Mouse (Mus musculus) right cerebral cortex, adult 2 months (tissue): ENCODE measurements around the gene Cmss1.

Experiments
- DNase-seq, 2 experiments: peaks; one replicate each; pipeline ENCODE4 v3.0.0; 2021 to 2022; ENCODE audit warnings: low spot score in 2 of 2

The Cmss1 gene

GRCm38 (mm10) chr16:57606444-57607227, at the start of gene Cmss1:
Gene Cmss1, minus strand, starts transcription at chr16:57606864.
- peak; percentile 82 to 83 for DNase-seq

GRCm38 (mm10) chr16:57649888-57650287, 43.2 kb upstream of the Cmss1 start:
- DNase-seq, result no peak

- no peak for DNase-seq
Measured at GRCm38 (mm10) chr16:57641346-57641885, 34.8 kb upstream of the Cmss1 start.

GRCm38 (mm10) chr16:57634766-57635165, 28.1 kb upstream of the Cmss1 start:
- no peak for DNase-seq

- peak; percentile 83 to 87 for DNase-seq
Measured at GRCm38 (mm10) chr16:57634191-57634590, 27.5 kb upstream of the Cmss1 start.

GRCm38 (mm10) chr16:57611768-57612167, 5.1 kb upstream of the Cmss1 start:
- DNase-seq, result peak; percentile 25 to 53

GRCm38 (mm10) chr16:57601031-57601430, 5.6 kb downstream of the Cmss1 start:
- DNase-seq, result no peak

GRCm38 (mm10) chr16:57597295-57597957, 9.2 kb downstream of the Cmss1 start:
- DNase-seq, result no peak

GRCm38 (mm10) chr16:57593422-57594157, 13.1 kb downstream of the Cmss1 start:
- DNase-seq, result peak; percentile 25 to 35

GRCm38 (mm10) chr16:57585201-57585600, 21.5 kb downstream of the Cmss1 start:
- no peak for DNase-seq

GRCm38 (mm10) chr16:57582008-57582407, 24.7 kb downstream of the Cmss1 start:
- DNase-seq, result no peak

- DNase-seq, result no peak
Measured at GRCm38 (mm10) chr16:57580041-57580440, 26.6 kb downstream of the Cmss1 start.

GRCm38 (mm10) chr16:57577519-57577918, 29.1 kb downstream of the Cmss1 start:
- no peak for DNase-seq

- DNase-seq, result no peak
Measured at GRCm38 (mm10) chr16:57575764-57576388, 30.8 kb downstream of the Cmss1 start.

GRCm38 (mm10) chr16:57573831-57574230, 32.8 kb downstream of the Cmss1 start:
- no peak for DNase-seq

GRCm38 (mm10) chr16:57570789-57571311, 35.8 kb downstream of the Cmss1 start:
- no peak for DNase-seq

- no peak for DNase-seq
Measured at GRCm38 (mm10) chr16:57568648-57569404, 37.8 kb downstream of the Cmss1 start.

- no peak for DNase-seq
Measured at GRCm38 (mm10) chr16:57566215-57566614, 40.4 kb downstream of the Cmss1 start.

GRCm38 (mm10) chr16:57564807-57565206, 41.9 kb downstream of the Cmss1 start:
- no peak for DNase-seq

GRCm38 (mm10) chr16:57563453-57563852, 43.2 kb downstream of the Cmss1 start:
- no peak for DNase-seq

GRCm38 (mm10) chr16:57560185-57560584, 46.5 kb downstream of the Cmss1 start:
- no peak for DNase-seq
